Mouse (Mus musculus): Measurements from ENCODE around the gene Faap20. TPM values are rescaled to one million over a fixed set of nuclear protein-coding genes. Genes with fewer than 3 reads are reported as not detected.
A peak's percentile ranks its signal among the peaks of the same experiment; 100 is the strongest.

Gene Faap20
- total RNA-seq (2017) = 19.2 and 20.4 TPM in 2 replicates

GRCm38 (mm10) chr4:155249648-155250351 lies at the start of gene Faap20:
Gene Faap20 (plus strand): TSS chr4:155249802.
- peak; percentile 55 for ATAC-seq (ENCODE audit: extremely low read depth, insufficient number of reproducible peaks, low FRiP score, poor library complexity, severe bottlenecking)

GRCm38 (mm10) chr4:155200861-155201390 lies 48.7 kb upstream of the Faap20 start:
- peak; percentile 90 for ATAC-seq (ENCODE audit: extremely low read depth, insufficient number of reproducible peaks, low FRiP score, poor library complexity, severe bottlenecking)

GRCm38 (mm10) chr4:155201764-155202163 lies 47.8 kb upstream of the Faap20 start:
- no peak for ATAC-seq (ENCODE audit: extremely low read depth, insufficient number of reproducible peaks, low FRiP score, poor library complexity, severe bottlenecking)

DNA sequence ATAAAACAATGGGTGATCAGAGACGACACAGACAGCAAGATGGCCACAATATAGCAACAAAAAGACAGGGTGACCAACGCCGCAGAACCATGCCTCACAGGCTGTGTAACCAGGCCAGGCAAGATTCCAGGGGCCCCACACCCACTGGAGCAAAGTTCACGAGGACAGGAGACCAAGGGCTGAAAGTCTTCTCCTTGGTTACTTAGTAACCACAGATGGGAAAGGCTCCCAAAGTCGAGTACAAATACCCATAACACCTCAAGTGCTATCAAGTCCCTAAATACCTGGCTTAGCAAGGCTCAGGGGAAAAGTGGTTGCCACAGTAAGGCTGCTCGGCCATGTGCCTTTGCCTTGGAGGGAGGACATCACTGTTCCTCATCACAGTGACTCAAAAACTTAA lies 43.7 kb upstream of the Faap20 start:
- no peak for ATAC-seq (ENCODE audit: extremely low read depth, insufficient number of reproducible peaks, low FRiP score, poor library complexity, severe bottlenecking)

DNA sequence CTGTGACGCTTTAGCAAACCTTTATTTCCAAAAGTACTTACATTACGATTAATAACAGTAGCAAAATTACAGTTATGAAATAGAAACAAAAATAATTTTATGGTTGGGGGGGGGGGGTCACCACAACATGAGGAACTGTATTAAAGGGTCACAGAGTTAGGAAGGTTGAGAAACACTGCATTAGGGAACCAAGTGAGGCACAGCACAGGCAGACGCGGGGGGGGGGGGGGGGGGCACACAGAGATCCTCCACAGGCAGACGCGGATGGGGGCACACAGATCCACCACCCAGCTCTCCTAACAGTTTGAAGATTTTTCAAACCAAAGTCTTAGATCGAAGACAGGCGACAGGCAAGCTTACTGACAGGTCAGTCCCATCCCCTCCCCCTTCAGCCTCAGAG lies 43.1 kb upstream of the Faap20 start:
- ATAC-seq (ENCODE audit: extremely low read depth, insufficient number of reproducible peaks, low FRiP score, poor library complexity, severe bottlenecking) = no peak

DNA sequence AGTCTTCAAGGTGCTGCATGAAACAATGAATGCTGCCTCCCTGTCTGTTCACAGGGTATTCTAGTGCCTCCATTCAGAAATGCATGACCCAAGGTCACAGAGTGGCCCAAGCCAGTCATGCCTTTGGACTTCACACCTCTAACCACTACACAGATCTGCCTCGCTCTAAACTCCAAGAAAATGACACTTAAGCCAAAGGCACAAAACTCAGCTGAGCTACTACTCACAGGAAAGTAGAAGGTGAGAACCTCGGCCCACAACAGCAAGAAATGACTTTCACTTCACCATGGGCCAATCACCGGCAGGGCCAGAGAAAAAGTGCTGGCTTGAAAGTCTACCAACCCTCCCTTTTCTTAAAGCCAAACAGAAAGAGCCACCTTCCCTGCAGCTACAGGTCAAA lies 41.8 kb upstream of the Faap20 start:
- no peak for ATAC-seq (ENCODE audit: extremely low read depth, insufficient number of reproducible peaks, low FRiP score, poor library complexity, severe bottlenecking)

GRCm38 (mm10) chr4:155208613-155209012 lies 41.0 kb upstream of the Faap20 start:
- ATAC-seq (ENCODE audit: extremely low read depth, insufficient number of reproducible peaks, low FRiP score, poor library complexity, severe bottlenecking) = no peak

DNA sequence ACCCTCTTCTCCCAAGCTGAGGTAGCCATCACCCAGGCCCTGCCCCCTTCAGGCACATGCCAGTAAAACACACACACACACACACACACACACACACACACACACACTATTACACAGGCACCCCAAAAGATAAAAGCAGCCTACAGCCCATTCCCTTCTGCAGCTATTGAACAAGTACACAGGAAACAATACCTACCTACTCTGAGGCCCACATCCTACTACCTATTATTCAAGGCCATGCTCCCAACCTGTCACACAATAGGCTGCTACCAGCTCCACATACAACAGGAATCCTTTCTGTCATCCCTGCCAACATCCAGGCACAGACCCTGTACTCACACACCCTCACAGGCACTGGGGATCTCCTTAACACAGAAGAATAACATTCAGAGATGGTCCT lies 40.5 kb upstream of the Faap20 start:
- no peak for ATAC-seq (ENCODE audit: extremely low read depth, insufficient number of reproducible peaks, low FRiP score, poor library complexity, severe bottlenecking)

DNA sequence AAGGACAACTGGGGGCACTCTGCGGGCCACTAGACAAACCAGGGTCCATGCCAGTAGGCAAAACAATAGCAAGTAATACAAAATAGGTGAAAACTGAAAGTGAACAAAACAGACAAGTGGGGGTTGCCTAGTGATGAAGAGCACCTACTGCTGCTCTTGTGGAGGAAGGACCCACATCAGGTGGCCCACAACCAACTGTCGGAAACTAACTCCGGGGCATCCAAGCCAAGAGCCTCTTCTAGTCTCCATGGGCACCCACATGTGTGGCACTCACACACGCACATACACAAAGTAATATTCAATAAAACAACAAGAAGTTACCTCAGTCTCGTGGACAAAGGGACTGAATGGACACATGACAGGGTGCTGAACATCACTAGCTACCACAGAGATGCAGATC lies 40.1 kb upstream of the Faap20 start:
- no peak for ATAC-seq (ENCODE audit: extremely low read depth, insufficient number of reproducible peaks, low FRiP score, poor library complexity, severe bottlenecking)

- no peak for ATAC-seq (ENCODE audit: extremely low read depth, insufficient number of reproducible peaks, low FRiP score, poor library complexity, severe bottlenecking)
These were observed 36.4 kb upstream of the Faap20 start for GRCm38 (mm10) chr4:155213052-155213751.

DNA sequence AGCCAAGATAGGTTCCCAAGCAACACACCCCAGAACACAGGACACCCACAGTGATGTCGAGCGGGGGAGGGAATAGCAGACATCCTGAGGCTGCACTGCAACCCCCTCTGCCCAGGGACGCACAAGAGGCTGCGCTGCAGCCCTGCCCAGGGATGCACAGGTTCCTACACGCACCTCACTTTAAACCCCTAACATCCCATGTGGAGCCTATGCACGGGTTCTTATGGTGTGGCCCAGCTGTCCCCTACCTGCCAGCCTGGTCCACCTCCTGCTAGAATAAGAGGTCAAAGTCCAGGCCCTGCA lies 35.9 kb upstream of the Faap20 start:
- no peak for ATAC-seq (ENCODE audit: extremely low read depth, insufficient number of reproducible peaks, low FRiP score, poor library complexity, severe bottlenecking)

GRCm38 (mm10) chr4:155214188-155214587 lies 35.4 kb upstream of the Faap20 start:
- ATAC-seq (ENCODE audit: extremely low read depth, insufficient number of reproducible peaks, low FRiP score, poor library complexity, severe bottlenecking) = no peak

- ATAC-seq (ENCODE audit: extremely low read depth, insufficient number of reproducible peaks, low FRiP score, poor library complexity, severe bottlenecking) = no peak
These were observed 34.8 kb upstream of the Faap20 start for GRCm38 (mm10) chr4:155214793-155215192.

DNA sequence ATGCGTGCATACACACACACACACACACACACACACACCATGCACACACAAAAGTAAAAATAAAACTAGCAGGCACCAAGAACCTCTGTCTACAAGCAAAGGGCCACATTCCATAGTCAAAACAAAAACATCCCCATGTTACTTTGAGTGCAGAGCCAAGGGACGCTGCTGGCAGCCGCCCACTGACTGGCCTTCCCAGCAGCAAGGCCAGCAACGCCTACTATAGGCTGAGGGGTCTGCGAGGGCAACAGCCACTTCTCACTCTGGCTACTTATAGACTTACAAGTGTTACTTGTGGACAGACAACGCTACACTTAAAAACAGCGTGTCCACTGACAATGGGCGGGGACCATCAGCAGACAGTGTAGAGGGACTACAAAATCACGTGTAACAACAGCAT lies 34.4 kb upstream of the Faap20 start:
- ATAC-seq (ENCODE audit: extremely low read depth, insufficient number of reproducible peaks, low FRiP score, poor library complexity, severe bottlenecking) = no peak

DNA sequence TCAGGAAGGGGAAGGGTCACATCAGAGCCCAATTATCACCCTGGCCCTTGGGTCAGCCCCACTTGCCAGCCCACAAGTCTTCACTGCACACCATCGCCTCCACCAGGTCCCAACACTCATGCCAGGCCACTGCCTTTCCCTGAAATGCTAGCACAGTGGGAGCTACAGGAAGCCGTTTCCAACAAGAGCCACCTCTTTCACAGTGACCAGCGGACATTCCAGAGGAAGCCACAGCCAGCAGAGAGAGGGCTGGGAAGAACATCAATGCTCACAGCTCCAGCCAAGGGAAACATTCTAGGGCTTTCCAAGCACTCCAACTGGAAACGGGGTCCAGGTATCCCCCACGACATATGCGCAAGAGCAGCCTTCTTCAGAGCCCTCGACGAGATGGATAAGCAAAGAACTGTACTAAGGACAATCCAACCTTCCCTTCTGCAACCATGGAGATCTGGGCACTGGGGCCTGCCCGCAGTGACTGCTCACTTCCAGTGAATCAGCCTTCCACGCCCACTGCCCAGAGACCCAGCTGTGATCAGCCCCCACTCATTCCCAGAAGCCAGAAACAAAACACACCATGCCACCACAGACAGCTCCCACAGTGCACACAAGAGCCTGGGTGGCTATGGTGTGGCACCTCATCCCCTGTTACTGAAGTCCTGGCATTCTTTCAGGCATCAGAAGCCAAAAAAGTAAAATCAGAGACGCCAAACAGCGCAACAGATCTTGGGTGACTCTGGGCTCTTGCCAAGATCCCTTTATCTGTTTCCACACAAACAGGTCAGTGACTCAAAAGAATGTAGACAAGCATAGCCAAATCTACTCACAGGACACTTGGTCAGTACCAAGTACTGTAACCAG lies 33.6 kb upstream of the Faap20 start:
- ATAC-seq (ENCODE audit: extremely low read depth, insufficient number of reproducible peaks, low FRiP score, poor library complexity, severe bottlenecking) = no peak

- ATAC-seq (ENCODE audit: extremely low read depth, insufficient number of reproducible peaks, low FRiP score, poor library complexity, severe bottlenecking) = peak; percentile 55
These were observed 32.1 kb upstream of the Faap20 start for GRCm38 (mm10) chr4:155217241-155218103.

- no peak for ATAC-seq (ENCODE audit: extremely low read depth, insufficient number of reproducible peaks, low FRiP score, poor library complexity, severe bottlenecking)
These were observed 31.4 kb upstream of the Faap20 start for GRCm38 (mm10) chr4:155218104-155218732.
